Mouse (Mus musculus) neutrophil, adult 59 days (primary cell): ENCODE data around the gene Gm7247. TPM values are rescaled to one million over a fixed set of nuclear protein-coding genes. Genes with fewer than 3 reads are reported as not detected.

Source experiments
- total RNA-seq, 2 experiments: library from RNA; stranded (reverse); gene quantifications; 1 replicate in 1 of 2; 2 replicates in 1 of 2; pipeline ENCODE4 v1.2.4; 2023

Gm7247 gene
- not detected for total RNA-seq

GRCm38 (mm10) chr14:51361456-51361855, at the start of gene Gm7247:
Gene Gm7247 (plus strand): TSS chr14:51361756.

DNA sequence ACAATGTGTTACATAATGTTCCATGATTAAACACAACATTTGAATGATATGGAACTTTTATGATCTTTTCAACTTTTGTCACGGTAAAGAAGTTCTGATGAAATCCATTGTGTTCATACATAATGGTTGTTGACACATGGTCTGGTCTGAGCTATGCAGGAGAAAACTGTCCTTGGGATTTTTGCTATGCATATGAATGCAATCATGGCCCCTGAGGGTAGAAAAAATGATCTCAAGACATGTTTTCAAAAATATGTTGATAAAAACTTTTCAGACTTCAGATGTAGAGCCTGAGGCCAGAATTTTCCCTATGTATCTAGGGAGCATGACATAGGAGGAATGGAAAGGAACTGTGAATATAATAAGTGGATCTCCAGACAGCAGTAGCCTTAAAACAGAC, 49.0 kb downstream of the Gm7247 start, which contains the start of gene Vmn2r88:
Vmn2r88 (plus strand) TSS at position 301 of the 400 bp plus-strand sequence.

GRCm38 (mm10) chr14:51451557-51451956, 90.0 kb downstream of the Gm7247 start, which contains the start of gene Vmn2r89:
Gene Vmn2r89 (plus strand): TSS chr14:51451857.

GRCm38 (mm10) chr14:51552490-51552889, 190.9 kb downstream of the Gm7247 start, which contains the start of gene Gm5622:
Gene Gm5622 (plus strand): TSS chr14:51552790.

DNA sequence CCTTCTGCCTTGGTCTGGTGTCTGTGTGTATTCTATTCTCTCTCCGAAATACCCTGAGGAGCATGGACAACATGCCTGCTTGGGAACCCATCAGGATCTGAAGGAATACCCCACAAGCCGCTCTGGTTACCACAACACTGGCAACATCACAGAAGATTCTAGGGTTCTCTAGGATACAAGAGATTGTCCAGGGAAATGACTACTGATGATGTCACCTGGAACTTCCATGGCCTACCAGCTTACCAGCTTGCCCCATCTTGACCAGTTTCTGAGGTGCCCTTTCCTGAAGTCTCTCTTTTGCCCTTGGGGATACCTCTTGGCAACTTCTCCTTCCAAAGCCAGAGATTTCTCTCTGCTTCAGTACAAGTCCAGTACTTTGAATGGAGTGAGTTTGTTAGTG, 212.4 kb downstream of the Gm7247 start, which contains the start of gene Gm17175:
Gm17175 (minus strand) TSS at position 101 of the 400 bp plus-strand sequence.

DNA sequence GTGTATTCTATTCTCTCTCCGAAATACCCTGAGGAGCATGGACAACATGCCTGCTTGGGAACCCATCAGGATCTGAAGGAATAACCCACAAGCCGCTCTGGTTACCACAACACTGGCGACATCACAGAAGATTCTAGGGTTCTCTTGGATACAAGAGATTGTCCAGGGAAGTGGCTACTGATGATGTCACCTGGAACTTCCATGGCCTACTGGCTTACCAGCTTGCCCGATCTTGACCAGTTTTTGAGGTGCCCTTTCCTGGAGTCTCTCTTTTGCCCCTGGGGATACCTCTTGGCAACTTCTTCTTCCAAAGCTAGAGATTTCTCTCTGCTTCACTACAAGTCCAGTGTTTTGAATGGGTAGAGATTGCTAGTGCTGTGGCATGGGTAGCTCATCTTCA, 230.5 kb downstream of the Gm7247 start, which contains the start of gene Gm17174:
Gm17174 (minus strand) TSS at position 101 of the 400 bp plus-strand sequence.

DNA sequence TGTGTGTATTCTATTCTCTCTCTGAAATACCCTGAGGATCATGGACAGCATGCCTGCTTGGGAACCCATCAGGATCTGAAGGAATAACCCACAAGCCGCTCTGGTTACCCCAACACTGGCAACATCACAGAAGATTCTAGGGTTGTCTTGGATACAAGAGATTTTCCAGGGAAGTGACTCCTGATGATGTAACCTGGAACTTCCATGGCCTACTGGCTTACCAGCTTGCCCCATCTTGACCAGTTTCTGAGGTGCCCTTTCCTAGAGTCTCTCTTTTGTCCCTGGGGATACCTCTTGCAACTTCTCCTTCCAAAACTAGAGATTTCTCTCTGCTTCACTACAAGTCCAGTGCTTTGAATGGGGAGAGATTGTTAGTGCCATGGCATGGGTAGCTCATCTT, 249.7 kb downstream of the Gm7247 start, which contains the start of gene Gm17078:
Gm17078 (minus strand) TSS at position 101 of the 400 bp plus-strand sequence.

Other genes starting within 250 kb of the Gm7247 start
- gene Eddm3b, start 247.3 kb upstream of the Gm7247 start, total RNA-seq = not detected
- gene Rnase6, start 237.8 kb upstream of the Gm7247 start, total RNA-seq = 10 to 100 TPM; 32.8 to 50.5 TPM
- not detected for gene Rnase1, start 215.0 kb upstream of the Gm7247 start, total RNA-seq
- 1 to 10 TPM in 1 of 2 experiments, under 1 TPM in 1; 0.88 to 1.3 TPM for gene Rnase2b, start 199.5 kb upstream of the Gm7247 start, total RNA-seq
- not detected for gene Ang2, start 162.6 kb upstream of the Gm7247 start, total RNA-seq
- gene Ear14, start 158.4 kb upstream of the Gm7247 start, total RNA-seq = not detected
- gene Rnase2a, start 105.6 kb upstream of the Gm7247 start, total RNA-seq = 10 to 100 TPM; 38.2 to 59.1 TPM
- gene Vmn2r88, start 49.1 kb downstream of the Gm7247 start, total RNA-seq = not detected
- gene Vmn2r89, start 90.1 kb downstream of the Gm7247 start, total RNA-seq = not detected
- gene Gm5622, start 191.0 kb downstream of the Gm7247 start, total RNA-seq = not detected
- gene Gm17175, start 212.3 kb downstream of the Gm7247 start, total RNA-seq = not detected
- not detected for gene Gm17174, start 230.4 kb downstream of the Gm7247 start, total RNA-seq
- gene Gm17078, start 249.6 kb downstream of the Gm7247 start, total RNA-seq = not detected